Mouse (Mus musculus) Patski (cell line): ENCODE results near the gene Faf1. TPM values are rescaled to one million over a fixed set of nuclear protein-coding genes. Genes with fewer than 3 reads are reported as not detected.
A peak's percentile ranks its signal among the peaks of the same experiment; 100 is the strongest.

ENCODE experiments used
- ATAC-seq: fragments of 100-300 bp; one replicate; pipeline ENCODE4 v1.8.0; 2021
- CTCF ChIA-PET: fragments of 350-600 bp; sonication (Branson Sonifier 250); formaldehyde crosslinking; loops from one replicate; lab custom pipeline; 2022; ENCODE audit warnings: inconsistent platforms; lab: Charles Lee
- POLR2A ChIA-PET: fragments of 350-600 bp; sonication (Branson Sonifier 250); formaldehyde crosslinking; loops from one replicate; lab custom pipeline; 2022; ENCODE audit warnings: antibody characterized with exemption, inconsistent platforms; lab: Charles Lee
- DNase-seq: peaks from one replicate; pipeline ENCODE4 v3.0.0-alpha.2; 2011; ENCODE audit warnings: low read depth, low spot score
- H3K27me3 ChIP-seq: fragments of 371-371 bp; one replicate; pipeline ENCODE4 v1.5.1; 2021
- CTCF ChIP-seq: fragments of 100-300 bp; IDR thresholded peaks from one replicate; pipeline ENCODE4 v1.5.1; 2021
- in situ Hi-C: fragments of 300-500 bp; cut with MboI; formaldehyde crosslinking; loops from 3 replicates; pipeline ENCODE4 v1.11.1; 2018; ENCODE audit warnings: low pct_unique_long_range_greater_than_20kb, mixed read lengths
- polyA plus RNA-seq: library from polyadenylated mRNA; unstranded; gene quantifications from one replicate; pipeline ENCODE4 v1.2.3, GENCODE M21; 2021

Gene Faf1
- polyA plus RNA-seq, 1 experiment from 2014 or later: 27.2 TPM

DNA sequence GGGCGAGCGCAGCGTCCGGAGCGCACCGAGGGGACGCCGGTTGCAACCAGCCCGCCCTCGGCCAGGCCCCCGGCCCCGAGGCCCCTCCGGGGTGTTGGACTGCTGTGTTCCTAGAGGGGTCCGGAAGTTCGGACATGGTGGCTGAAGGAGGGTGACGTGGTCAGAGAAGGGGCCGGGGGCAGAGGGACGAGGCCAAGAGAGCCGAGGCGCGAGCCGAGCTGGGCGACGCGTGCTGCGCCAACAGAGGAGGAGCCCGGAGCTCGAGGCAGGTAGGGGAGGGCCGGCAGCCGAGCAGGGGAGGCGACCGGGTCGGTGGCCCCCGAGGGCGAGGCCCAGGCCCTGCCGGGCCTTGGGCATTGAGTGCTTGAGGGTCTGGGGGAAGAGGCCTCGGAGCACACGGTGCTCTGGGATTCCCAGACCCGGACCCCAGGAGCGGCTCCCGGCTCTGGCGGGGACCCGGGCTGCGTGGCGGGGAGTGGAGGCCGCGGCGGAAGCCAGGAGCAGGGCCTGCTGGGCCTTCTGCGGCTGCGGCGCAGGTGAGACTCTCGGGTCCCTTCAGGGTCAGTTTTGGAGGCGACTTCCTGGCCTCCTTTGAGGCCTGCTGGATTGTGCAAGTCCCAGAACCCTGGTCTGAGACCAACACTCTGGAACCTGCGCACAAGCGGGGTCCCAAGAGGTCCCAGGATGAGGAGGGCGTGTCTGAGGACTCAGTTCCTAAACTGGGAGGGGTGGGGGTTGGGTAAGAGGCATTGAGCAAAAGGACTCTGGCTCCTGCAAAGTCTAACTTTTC is 301.9 kb downstream of the Faf1 start:
- peak; percentile 59 for ATAC-seq
- POLR2A ChIA-PET: no interaction called here
- no peak for TF ChIP-seq CTCF
- peak; percentile 6 for DNase-seq
- CTCF ChIA-PET: no interaction called here
- H3K27me3 ChIP-seq: no peaks in the 10 kb centered on the region
- in situ Hi-C loops: no loop called here

GRCm38 (mm10) chr4:109978858-109979340 is 302.5 kb downstream of the Faf1 start:
- DNase-seq: no peak
- no peaks in the 10 kb centered on the region for H3K27me3 ChIP-seq
- ChIA-PET POLR2A (no interaction called here), CTCF (no interaction called here)
- no peak for TF ChIP-seq CTCF
- no peak for ATAC-seq
- in situ Hi-C loops: no loop called here

DNA sequence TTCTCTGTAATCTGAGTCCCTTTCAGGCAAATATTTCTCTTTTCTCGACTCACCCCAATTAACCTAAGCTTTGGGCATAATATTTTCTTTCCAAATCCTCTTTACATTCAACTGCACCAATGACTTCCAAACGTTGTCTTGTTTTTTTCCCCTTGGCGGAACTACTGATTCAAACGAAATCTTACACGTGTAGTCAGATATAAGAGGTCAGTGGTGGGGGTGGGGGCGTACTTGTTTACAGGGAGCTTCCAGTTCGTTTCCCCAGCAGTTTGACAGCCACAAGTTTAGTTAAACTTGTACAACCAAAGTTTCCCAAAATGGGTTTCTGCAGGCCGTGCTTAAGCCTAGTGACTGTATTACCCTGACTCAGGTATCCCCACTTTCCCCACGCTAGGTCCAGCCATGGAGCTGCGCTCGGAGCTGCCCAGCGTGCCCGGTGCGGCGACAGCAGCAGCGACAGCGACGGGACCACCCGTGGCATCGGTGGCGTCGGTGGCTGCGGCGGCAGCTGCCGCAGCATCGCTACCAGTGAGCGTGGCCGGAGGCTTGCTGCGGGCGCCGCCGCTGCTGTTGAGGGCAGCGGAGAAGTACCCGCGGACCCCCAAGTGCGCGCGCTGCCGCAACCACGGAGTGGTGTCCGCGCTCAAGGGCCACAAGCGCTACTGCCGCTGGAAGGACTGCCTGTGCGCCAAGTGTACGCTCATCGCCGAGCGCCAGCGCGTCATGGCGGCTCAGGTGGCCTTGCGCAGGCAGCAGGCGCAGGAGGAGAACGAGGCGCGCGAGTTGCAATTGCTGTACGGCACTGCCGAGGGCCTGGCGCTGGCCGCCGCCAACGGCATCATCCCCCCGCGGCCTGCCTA is 303.3 kb downstream of the Faf1 start:
- in situ Hi-C loops: no loop called here
- DNase-seq (no peak), ATAC-seq (no peak)
- POLR2A ChIA-PET: no interaction called here
- CTCF ChIA-PET: no interaction called here
- no peak for TF ChIP-seq CTCF
- no peaks in the 10 kb centered on the region for H3K27me3 ChIP-seq

DNA sequence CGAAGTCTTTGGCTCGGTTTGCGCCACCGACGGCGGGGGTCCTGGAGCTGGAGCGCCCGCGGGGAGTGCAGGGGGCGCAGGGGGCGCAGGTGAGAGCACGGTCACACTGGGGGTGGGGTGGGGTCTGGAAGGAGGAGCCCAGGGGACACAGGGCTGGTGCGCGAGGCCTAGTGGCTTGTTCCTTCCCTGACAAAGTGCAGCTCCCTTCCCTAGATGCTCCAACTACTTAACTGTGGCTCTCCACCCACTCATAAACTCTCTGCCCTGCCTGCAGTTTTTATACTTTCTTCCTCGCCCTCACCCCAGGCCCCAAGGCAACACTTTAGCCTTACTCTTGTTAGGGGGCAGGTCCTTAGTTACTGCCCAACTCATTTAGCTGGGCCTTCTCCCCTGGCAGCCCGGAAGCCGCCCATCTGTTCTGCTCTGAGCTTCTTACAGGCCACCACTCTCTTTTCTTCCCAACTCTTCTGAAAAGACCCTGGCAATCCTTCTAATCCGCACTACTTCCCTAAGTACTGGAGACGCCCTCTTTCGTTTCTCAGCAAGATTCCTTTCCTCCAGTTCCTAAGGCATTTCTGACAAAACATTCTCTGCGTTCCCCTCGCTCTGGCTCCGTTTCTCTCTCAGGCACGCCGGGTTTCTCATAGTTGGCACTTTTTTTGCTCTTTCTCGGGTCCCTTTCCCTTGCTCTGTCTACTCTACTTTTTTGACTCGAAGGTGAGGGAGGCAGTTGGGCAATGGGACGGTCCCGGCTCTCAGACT is 304.1 kb downstream of the Faf1 start:
- ChIA-PET CTCF (no interaction called here), POLR2A (no interaction called here)
- ATAC-seq: no peak

GRCm38 (mm10) chr4:109981083-109981870 is 304.9 kb downstream of the Faf1 start:
- no peak for TF ChIP-seq CTCF
- ATAC-seq (no peak), DNase-seq (no peak)
- ChIA-PET POLR2A (no interaction called here), CTCF (no interaction called here)
- in situ Hi-C loops: no loop called here
- H3K27me3 ChIP-seq: no peaks in the 10 kb centered on the region

More for the DNA sequence above, 304.1 kb downstream of the Faf1 start:
- in situ Hi-C loops: no loop called here
- no peak for TF ChIP-seq CTCF
- no peak for DNase-seq
- H3K27me3 ChIP-seq: no peaks in the 10 kb centered on the region

DNA sequence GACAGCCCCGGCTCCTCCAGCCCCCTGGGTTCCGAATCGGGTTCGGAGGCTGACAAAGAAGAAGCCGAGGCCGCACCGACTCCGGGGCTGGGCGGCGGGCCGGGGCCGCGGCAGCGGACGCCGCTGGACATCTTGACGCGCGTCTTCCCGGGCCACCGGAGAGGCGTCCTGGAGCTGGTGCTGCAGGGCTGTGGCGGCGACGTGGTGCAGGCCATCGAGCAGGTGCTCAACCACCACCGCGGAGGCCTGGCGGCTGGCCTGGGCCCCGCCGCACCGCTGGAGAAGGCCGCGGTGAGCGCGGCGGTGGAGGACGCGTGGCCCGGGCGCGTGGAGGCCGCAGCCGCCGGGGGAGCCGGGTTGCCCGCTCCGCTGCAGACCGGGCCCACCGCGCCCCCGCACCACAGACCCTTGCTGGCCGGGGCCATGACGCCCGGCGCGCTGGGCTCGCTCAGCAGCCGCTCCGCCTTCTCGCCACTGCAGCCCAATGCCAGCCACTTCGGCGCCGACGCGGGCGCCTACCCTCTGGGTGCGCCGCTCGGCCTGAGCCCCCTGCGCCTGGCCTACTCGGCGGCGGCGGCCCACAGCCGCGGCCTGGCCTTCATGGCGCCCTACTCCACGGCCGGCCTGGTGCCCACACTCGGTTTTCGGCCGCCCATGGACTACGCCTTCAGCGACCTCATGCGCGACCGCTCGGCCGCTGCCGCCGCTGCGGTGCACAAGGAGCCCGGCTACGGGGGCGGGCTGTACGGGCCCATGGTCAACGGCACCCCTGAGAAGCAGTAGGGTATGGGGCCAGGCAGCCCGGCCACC is 305.7 kb downstream of the Faf1 start:
- no peak for TF ChIP-seq CTCF
- in situ Hi-C loops: no loop called here
- no peak for ATAC-seq
- CTCF ChIA-PET: no interaction called here
- DNase-seq: no peak
- POLR2A ChIA-PET: no interaction called here
- H3K27me3 ChIP-seq: no peaks in the 10 kb centered on the region

DNA sequence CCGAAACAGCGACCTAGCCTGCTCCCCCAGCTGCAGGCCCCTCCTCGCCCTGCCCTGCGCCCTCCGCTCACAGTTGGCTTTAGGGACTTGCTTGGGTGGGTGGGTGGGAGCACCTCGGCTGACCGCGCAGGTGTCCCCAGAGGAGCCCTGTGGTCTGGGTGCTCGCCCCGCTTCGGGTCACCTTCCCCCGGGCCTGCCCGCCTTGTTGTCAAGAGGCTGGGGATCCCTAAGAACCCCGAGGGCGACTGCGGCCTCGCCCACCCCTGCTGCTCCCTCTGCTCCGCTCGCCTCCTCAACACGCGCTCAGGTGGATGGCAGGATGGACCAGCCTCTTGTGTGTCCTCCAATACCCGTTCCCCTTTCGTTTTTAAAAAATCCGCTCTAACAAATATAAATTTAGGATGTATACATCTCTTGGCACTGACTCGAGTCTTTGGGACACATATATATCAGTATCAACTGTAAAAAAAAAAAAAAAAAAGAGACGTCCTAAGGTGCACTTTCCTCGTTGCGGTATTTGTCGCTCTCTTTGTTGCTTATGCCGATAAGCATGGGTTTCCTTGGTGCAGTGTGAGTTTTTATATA is 306.4 kb downstream of the Faf1 start:
- CTCF ChIA-PET: no interaction called here
- POLR2A ChIA-PET: no interaction called here
- in situ Hi-C loops: no loop called here
- ATAC-seq: no peak
- DNase-seq: no peak
- no peak for TF ChIP-seq CTCF
- no peaks in the 10 kb centered on the region for H3K27me3 ChIP-seq

GRCm38 (mm10) chr4:109983281-109984001 is 307.1 kb downstream of the Faf1 start:
- in situ Hi-C loops: no loop called here
- POLR2A ChIA-PET: no interaction called here
- no peak for TF ChIP-seq CTCF
- DNase-seq (no peak), ATAC-seq (no peak)
- CTCF ChIA-PET: no interaction called here
- no peaks in the 10 kb centered on the region for H3K27me3 ChIP-seq
